Mouse (Mus musculus): Measurements from ENCODE around the gene Clpp. TPM values are rescaled to one million over a fixed set of nuclear protein-coding genes. Genes with fewer than 3 reads are reported as not detected.
A peak's percentile ranks its signal among the peaks of the same experiment; 100 is the strongest.

Clpp gene
- polyA plus RNA-seq, 1 experiment from 2014 or later, result 62.7 TPM

- Histone ChIP-seq H3K4me2 (ENCODE audit: low read depth, low read length) (no peak overlapping the region), H3K27me3 (ENCODE audit: control insufficient read depth, insufficient read depth, low read depth, low read length) (no peaks in the 10 kb centered on the region), H3K9ac (ENCODE audit: low read depth, low read length) (no peak overlapping the region), H3K9me3 (replicated peaks; ENCODE audit: control insufficient read depth, low read length) (no peaks in the 10 kb centered on the region), H3K4me1 (ENCODE audit: control insufficient read depth, low read depth, low read length) (peaks cover 5% of the 10 kb centered on the region), H3K27ac (ENCODE audit: low read length) (no peak overlapping the region), H3K36me3 (ENCODE audit: control insufficient read depth, insufficient read depth) (no peaks in the 10 kb centered on the region), H3K4me3 (ENCODE audit: low read depth, low read length) (no peak overlapping the region)
- no peak for ATAC-seq (ENCODE audit: low read depth)
- 67% methylated on average over 9 of the region's 9 CpGs for WGBS (ENCODE audit: insufficient replicate concordance)
Measured at GRCm38 (mm10) chr17:56984886-56985285, 5.2 kb upstream of the Clpp start.

- H3K4me1 ChIP-seq (ENCODE audit: control insufficient read depth, low read depth, low read length), result peaks cover 8% of the 10 kb centered on the region
- no peak overlapping the region for H3K4me2 ChIP-seq (ENCODE audit: low read depth, low read length)
- no peaks in the 10 kb centered on the region for H3K27me3 ChIP-seq (ENCODE audit: control insufficient read depth, insufficient read depth, low read depth, low read length)
- no peak overlapping the region for H3K27ac ChIP-seq (ENCODE audit: low read length)
- H3K36me3 ChIP-seq (ENCODE audit: control insufficient read depth, insufficient read depth), result no peaks in the 10 kb centered on the region
- no peaks in the 10 kb centered on the region for H3K9me3 ChIP-seq (replicated peaks; ENCODE audit: control insufficient read depth, low read length)
- no peak overlapping the region for H3K9ac ChIP-seq (ENCODE audit: low read depth, low read length)
- no peak overlapping the region for H3K4me3 ChIP-seq (ENCODE audit: low read depth, low read length)
- 61% methylated on average over 3 of the region's 3 CpGs for WGBS (ENCODE audit: insufficient replicate concordance)
- no peak for ATAC-seq (ENCODE audit: low read depth)
Measured at GRCm38 (mm10) chr17:56985656-56986055, 4.4 kb upstream of the Clpp start.

- H3K4me1 ChIP-seq (ENCODE audit: control insufficient read depth, low read depth, low read length), result peaks cover 14% of the 10 kb centered on the region
- H3K4me3 ChIP-seq (ENCODE audit: low read depth, low read length), result no peak overlapping the region
- no peak overlapping the region for H3K9ac ChIP-seq (ENCODE audit: low read depth, low read length)
- no peaks in the 10 kb centered on the region for H3K36me3 ChIP-seq (ENCODE audit: control insufficient read depth, insufficient read depth)
- no peaks in the 10 kb centered on the region for H3K9me3 ChIP-seq (replicated peaks; ENCODE audit: control insufficient read depth, low read length)
- ATAC-seq (ENCODE audit: low read depth), result no peak
- 74% methylated on average over 3 of the region's 3 CpGs for WGBS (ENCODE audit: insufficient replicate concordance)
- H3K4me2 ChIP-seq (ENCODE audit: low read depth, low read length), result no peak overlapping the region
- H3K27ac ChIP-seq (ENCODE audit: low read length), result no peak overlapping the region
- no peaks in the 10 kb centered on the region for H3K27me3 ChIP-seq (ENCODE audit: control insufficient read depth, insufficient read depth, low read depth, low read length)
Measured at GRCm38 (mm10) chr17:56986105-56986805, 3.9 kb upstream of the Clpp start.

- Histone ChIP-seq H3K4me1 (ENCODE audit: control insufficient read depth, low read depth, low read length) (peaks cover 15% of the 10 kb centered on the region), H3K27me3 (ENCODE audit: control insufficient read depth, insufficient read depth, low read depth, low read length) (no peaks in the 10 kb centered on the region), H3K9ac (ENCODE audit: low read depth, low read length) (no peak overlapping the region), H3K36me3 (ENCODE audit: control insufficient read depth, insufficient read depth) (peaks cover 8% of the 10 kb centered on the region), H3K27ac (ENCODE audit: low read length) (no peak overlapping the region), H3K4me3 (ENCODE audit: low read depth, low read length) (no peak overlapping the region), H3K9me3 (replicated peaks; ENCODE audit: control insufficient read depth, low read length) (no peaks in the 10 kb centered on the region), H3K4me2 (ENCODE audit: low read depth, low read length) (no peak overlapping the region)
- WGBS (ENCODE audit: insufficient replicate concordance), result 73% methylated on average over 7 of the region's 7 CpGs
- no peak for ATAC-seq (ENCODE audit: low read depth)
Measured at GRCm38 (mm10) chr17:56988441-56988840, 1.7 kb upstream of the Clpp start.

GRCm38 (mm10) chr17:56988921-56989430 lies 1.1 kb upstream of the Clpp start:
- Histone ChIP-seq H3K27me3 (ENCODE audit: control insufficient read depth, insufficient read depth, low read depth, low read length) (no peaks in the 10 kb centered on the region), H3K9ac (ENCODE audit: low read depth, low read length) (no peak overlapping the region), H3K4me2 (ENCODE audit: low read depth, low read length) (peak overlapping the region; percentile 87), H3K27ac (ENCODE audit: low read length) (no peak overlapping the region), H3K4me3 (ENCODE audit: low read depth, low read length) (peak overlapping the region; percentile 73), H3K9me3 (replicated peaks; ENCODE audit: control insufficient read depth, low read length) (no peaks in the 10 kb centered on the region), H3K36me3 (ENCODE audit: control insufficient read depth, insufficient read depth) (peaks cover 12% of the 10 kb centered on the region), H3K4me1 (ENCODE audit: control insufficient read depth, low read depth, low read length) (peaks cover 15% of the 10 kb centered on the region)
- no peak for ATAC-seq (ENCODE audit: low read depth)
- 67% methylated on average over 7 of the region's 7 CpGs for WGBS (ENCODE audit: insufficient replicate concordance)

GRCm38 (mm10) chr17:56989467-56990114 lies 514 bp upstream of the Clpp start:
- Histone ChIP-seq H3K27me3 (ENCODE audit: control insufficient read depth, insufficient read depth, low read depth, low read length) (no peaks in the 10 kb centered on the region), H3K4me3 (ENCODE audit: low read depth, low read length) (peak overlapping the region; percentile 73), H3K4me2 (ENCODE audit: low read depth, low read length) (peak overlapping the region; percentile 87), H3K36me3 (ENCODE audit: control insufficient read depth, insufficient read depth) (peaks cover 14% of the 10 kb centered on the region), H3K27ac (ENCODE audit: low read length) (peak overlapping the region; percentile 62), H3K9me3 (replicated peaks; ENCODE audit: control insufficient read depth, low read length) (no peaks in the 10 kb centered on the region), H3K9ac (ENCODE audit: low read depth, low read length) (peak overlapping the region; percentile 71), H3K4me1 (ENCODE audit: control insufficient read depth, low read depth, low read length) (peaks cover 15% of the 10 kb centered on the region)
- WGBS (ENCODE audit: insufficient replicate concordance), result 2% methylated on average over 25 of the region's 25 CpGs
- peak; percentile 83 for ATAC-seq (ENCODE audit: low read depth)

- Histone ChIP-seq H3K27me3 (ENCODE audit: control insufficient read depth, insufficient read depth, low read depth, low read length) (no peaks in the 10 kb centered on the region), H3K9ac (ENCODE audit: low read depth, low read length) (peak overlapping the region; percentile 71), H3K36me3 (ENCODE audit: control insufficient read depth, insufficient read depth) (peaks cover 22% of the 10 kb centered on the region), H3K4me2 (ENCODE audit: low read depth, low read length) (peak overlapping the region; percentile 87), H3K9me3 (replicated peaks; ENCODE audit: control insufficient read depth, low read length) (no peaks in the 10 kb centered on the region), H3K4me1 (ENCODE audit: control insufficient read depth, low read depth, low read length) (peaks cover 15% of the 10 kb centered on the region), H3K27ac (ENCODE audit: low read length) (no peak overlapping the region), H3K4me3 (ENCODE audit: low read depth, low read length) (peak overlapping the region; percentile 73)
- no peak for ATAC-seq (ENCODE audit: low read depth)
- 65% methylated on average over 2 of the region's 2 CpGs for WGBS (ENCODE audit: insufficient replicate concordance)
Measured at GRCm38 (mm10) chr17:56990966-56991365, 861 bp downstream of the Clpp start.

- H3K4me2 ChIP-seq (ENCODE audit: low read depth, low read length), result no peak overlapping the region
- 79% methylated on average over 8 of the region's 8 CpGs for WGBS (ENCODE audit: insufficient replicate concordance)
- H3K27me3 ChIP-seq (ENCODE audit: control insufficient read depth, insufficient read depth, low read depth, low read length), result no peaks in the 10 kb centered on the region
- peaks cover 25% of the 10 kb centered on the region for H3K36me3 ChIP-seq (ENCODE audit: control insufficient read depth, insufficient read depth)
- H3K4me1 ChIP-seq (ENCODE audit: control insufficient read depth, low read depth, low read length), result peaks cover 18% of the 10 kb centered on the region
- H3K9ac ChIP-seq (ENCODE audit: low read depth, low read length), result no peak overlapping the region
- no peak overlapping the region for H3K4me3 ChIP-seq (ENCODE audit: low read depth, low read length)
- no peak for ATAC-seq (ENCODE audit: low read depth)
- no peaks in the 10 kb centered on the region for H3K9me3 ChIP-seq (replicated peaks; ENCODE audit: control insufficient read depth, low read length)
- H3K27ac ChIP-seq (ENCODE audit: low read length), result no peak overlapping the region
Measured at GRCm38 (mm10) chr17:56995046-56995445, 4.9 kb downstream of the Clpp start.

GRCm38 (mm10) chr17:56996506-56996905 lies 6.4 kb downstream of the Clpp start:
- ATAC-seq (ENCODE audit: low read depth), result no peak
- H3K36me3 ChIP-seq (ENCODE audit: control insufficient read depth, insufficient read depth), result peaks cover 25% of the 10 kb centered on the region
- WGBS (ENCODE audit: insufficient replicate concordance), result 52% methylated on average over 2 of the region's 2 CpGs

More at GRCm38 (mm10) chr17:56996506-56996905, 6.4 kb downstream of the Clpp start:
- Histone ChIP-seq H3K4me3 (ENCODE audit: low read depth, low read length) (peak overlapping the region; percentile 89; the same call in 1 of the 2 replicates), H3K4me2 (ENCODE audit: low read depth, low read length) (peak overlapping the region; percentile 94; the same call in 1 of the 2 replicates), H3K9ac (ENCODE audit: low read depth, low read length) (no peak overlapping the region), H3K27me3 (ENCODE audit: control insufficient read depth, insufficient read depth, low read depth, low read length) (no peaks in the 10 kb centered on the region), H3K27ac (ENCODE audit: low read length) (no peak overlapping the region), H3K4me1 (ENCODE audit: control insufficient read depth, low read depth, low read length) (peaks cover 8% of the 10 kb centered on the region), H3K9me3 (replicated peaks; ENCODE audit: control insufficient read depth, low read length) (no peaks in the 10 kb centered on the region)

All from liver, embryonic 16.5 days (tissue).